Mouse (Mus musculus) left cerebral cortex, postnatal 25 days (tissue): ENCODE measurements at regions not wholly inside any gene's neighbourhood (a gene's known extent, or its start where the extent isn't known, plus 50 kb on each side); places are given as distances from the start of the nearest gene placed in this dataset.

Experiments
- DNase-seq, 2 experiments: peaks; one replicate each; pipeline ENCODE4 v3.0.0; 2022; ENCODE audit warnings: low spot score in 2 of 2, mixed read lengths in 1 of 2
- intact Hi-C: fragments of 180-260 bp; cut with DNase I; formaldehyde crosslinking; loops from one replicate; pipeline ENCODE4 v1.15.1; 2025

DNA sequence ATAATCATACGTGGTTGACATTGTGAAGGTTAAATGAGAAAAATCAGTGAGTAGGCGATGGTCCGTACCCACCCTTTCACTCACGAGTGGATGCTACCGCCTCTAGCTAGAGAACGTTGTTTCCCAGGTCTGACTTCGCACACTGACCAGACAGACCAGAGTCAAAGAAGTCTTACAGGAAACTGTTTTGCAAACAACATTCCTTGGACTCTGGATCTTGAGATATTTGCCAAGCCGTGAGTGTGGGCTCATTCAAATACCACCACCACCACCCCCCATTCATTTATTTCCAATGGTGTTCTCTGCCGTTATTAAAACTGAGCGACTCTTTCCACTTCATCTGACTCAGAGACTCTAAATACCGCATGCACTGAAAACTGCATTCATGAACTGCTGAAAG lies 234.2 kb downstream of the Lmo4 start:
- intact Hi-C loops: no loop called here
- DNase-seq: no peak

GRCm38 (mm10) chr3:143955508-143955907 lies 249.5 kb downstream of the Lmo4 start:
- intact Hi-C loops: no loop called here
- DNase-seq: no peak

DNA sequence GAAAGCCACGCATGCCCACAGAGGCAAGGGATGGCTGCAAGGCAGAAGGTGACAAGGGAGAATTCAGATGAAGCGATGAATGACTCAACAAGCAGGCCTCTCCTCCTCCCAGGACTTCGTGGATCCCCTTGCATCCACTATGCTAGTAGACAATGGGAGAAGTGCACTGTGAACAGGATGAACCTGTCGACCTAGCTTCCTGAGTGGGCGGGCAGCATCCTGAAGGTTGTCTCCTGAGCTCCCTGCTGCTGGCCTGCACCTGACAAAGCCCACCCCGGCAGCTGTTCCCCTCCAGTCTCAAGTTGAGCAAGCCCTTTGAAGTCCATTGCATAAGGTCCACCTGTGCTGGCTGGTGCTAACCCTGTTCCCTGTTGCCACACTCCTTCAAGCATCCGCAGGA lies 250.2 kb downstream of the Lmo4 start:
- intact Hi-C loops: no loop called here
- DNase-seq: no peak

DNA sequence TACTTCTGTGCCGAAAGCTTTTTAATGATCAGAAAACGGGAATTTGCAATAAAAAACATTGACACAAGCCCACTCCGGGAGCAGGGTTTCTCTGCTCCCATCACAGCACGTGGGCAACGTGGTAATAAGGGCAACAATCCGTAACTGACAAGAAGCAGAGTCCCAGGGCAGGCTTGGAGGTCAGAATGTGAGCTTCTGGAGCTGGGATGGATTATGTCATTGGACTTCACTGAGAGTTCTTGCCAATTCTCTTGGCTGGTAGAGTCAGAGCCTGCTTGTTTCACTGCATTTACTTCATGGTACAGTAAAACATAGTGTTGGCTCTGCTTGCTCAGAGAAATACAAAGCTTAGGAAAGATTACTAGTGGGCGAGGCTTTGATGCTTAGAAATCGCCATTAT lies 252.7 kb downstream of the Lmo4 start:
- no peak for DNase-seq
- intact Hi-C loops: no loop called here

- intact Hi-C loops: no loop called here
- DNase-seq: no peak
Observed at GRCm38 (mm10) chr3:143949656-143950055, 255.4 kb downstream of the Lmo4 start.

DNA sequence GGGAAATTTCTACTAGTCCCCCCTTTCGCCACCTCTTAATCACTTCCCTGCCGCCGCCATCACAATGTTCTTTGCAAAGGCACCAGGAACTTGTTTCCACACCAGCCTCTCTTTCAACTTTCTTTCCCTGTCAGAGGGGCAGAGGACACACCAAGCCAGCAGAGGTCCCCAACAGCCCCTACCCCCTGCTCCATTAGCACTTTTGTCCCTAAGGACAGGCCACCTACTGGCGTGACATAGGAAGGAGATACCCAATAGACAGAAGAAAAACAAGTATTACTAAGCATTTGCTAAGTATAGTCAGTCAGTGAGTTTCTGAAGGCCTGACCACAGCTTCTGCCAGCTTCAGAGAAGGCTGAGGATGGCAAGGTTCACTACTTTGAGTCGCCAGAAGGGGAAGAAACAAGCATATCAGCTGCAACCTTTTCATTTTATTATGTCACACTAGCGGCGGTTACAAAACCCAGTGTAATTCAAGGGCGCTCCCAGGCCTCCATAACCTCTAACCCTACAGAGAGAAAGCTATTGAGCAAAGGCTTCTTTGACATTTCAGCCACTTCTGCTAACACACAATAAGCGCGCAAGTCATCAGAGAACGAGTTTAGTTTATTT lies 255.9 kb downstream of the Lmo4 start:
- intact Hi-C loops: no loop called here
- DNase-seq: no peak

- no peak for DNase-seq
- intact Hi-C loops: no loop called here
Observed at GRCm38 (mm10) chr3:143947938-143948267, 257.1 kb downstream of the Lmo4 start.

GRCm38 (mm10) chr3:143947079-143947937 lies 257.7 kb downstream of the Lmo4 start:
- intact Hi-C loops: no loop called here
- DNase-seq: no peak

- DNase-seq: no peak
- intact Hi-C loops: no loop called here
Observed at GRCm38 (mm10) chr3:143939068-143939709, 265.8 kb downstream of the Lmo4 start.

- no peak for DNase-seq
- intact Hi-C loops: no loop called here
Observed at GRCm38 (mm10) chr3:143925322-143925721, 279.7 kb downstream of the Lmo4 start.

- no peak for DNase-seq
- intact Hi-C loops: no loop called here
Observed at GRCm38 (mm10) chr3:143919744-143920143, 285.3 kb downstream of the Lmo4 start.

DNA sequence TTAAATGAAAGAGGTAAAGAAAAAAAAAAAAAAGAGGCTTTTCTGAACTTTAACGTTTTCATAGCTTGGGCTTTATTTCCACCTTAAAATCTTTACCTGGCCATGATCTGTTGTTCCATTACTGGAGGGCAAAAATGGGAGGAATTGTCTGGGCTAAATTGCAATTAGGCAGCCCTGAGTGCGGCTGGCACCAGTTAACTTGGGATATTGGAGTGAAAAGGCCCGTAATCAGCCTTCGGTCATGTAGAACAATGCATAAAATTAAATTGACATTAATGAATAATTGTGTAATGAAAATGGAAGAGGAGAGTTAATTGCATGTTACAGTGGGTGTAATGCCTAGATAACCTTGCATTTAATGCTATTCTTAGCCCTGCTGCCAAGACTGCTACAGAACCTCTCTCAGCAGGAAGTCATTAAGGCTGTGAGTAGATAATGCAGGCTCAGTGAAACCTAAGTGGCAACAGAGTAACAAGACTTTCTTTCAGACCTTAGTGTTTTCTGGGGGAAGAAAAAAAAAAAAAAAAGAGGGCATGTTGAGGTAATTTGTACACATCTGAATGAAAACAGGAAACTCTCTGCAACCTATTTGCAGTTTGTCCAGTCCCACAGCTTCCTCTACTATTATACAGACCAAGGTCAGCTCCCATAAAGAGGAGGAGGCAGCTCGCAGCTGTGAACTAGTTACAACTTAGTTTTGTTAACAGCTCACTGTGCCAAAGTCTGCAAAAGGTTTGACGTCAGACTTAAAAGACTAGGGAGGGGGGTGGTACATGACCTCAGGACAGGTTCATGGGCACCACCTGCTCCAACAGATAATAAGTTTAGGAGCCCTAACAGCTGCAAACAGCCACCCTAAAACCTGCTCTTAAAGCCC lies 290.4 kb downstream of the Lmo4 start:
- intact Hi-C loops: no loop called here
- peak in 1 of 2 experiments; percentile 7 for DNase-seq

DNA sequence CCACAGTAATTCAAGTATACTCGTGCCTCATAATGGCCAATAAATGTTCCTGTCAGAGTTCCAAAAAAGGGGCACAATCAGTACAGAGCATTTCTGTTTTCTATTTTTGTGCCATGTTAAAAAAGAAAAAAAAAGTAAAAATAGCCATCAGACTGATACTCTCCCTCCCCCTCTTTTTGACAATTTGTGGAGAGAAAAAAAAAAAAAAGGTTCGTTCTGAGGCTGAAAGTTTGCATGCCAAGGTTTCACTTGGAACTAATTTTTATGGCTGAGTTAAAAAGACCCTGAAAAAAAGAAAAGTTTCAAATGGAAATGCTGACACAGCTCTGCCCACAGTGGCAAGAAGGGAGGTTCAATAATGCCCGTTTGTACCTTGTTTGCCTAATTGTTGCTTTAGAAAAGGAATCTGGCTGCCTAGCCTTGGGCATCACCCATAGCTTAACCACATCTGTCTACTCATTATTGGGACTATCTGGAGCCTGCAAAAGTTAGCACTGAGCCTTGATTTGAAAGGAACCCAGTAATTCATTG lies 291.9 kb downstream of the Lmo4 start:
- DNase-seq: no peak
- intact Hi-C loops: no loop called here

DNA sequence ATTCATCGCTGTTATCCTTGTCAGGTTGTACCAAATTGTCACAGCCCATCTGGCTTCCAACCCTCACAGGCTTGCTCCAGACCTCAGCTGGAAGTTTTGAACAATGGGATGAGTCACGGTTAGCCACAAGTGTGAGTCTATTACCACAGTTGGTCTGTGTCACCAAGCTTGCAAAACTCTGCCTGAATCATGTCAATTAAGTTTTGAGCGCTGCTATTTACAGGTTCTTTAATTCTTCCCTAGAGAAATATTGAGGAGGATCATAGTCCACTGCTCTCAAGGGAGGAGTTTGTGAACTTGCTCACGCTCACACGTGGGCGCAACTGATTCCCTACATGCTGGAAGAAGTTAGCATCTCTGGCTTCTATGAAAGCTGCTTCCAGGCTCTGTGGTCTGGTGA lies 292.6 kb downstream of the Lmo4 start:
- peak in 1 of 2 experiments; percentile 68 for DNase-seq
- intact Hi-C loops: no loop called here

GRCm38 (mm10) chr3:143909341-143909740 lies 295.7 kb downstream of the Lmo4 start:
- intact Hi-C loops: no loop called here
- no peak for DNase-seq

GRCm38 (mm10) chr3:143903421-143903820 lies 301.6 kb downstream of the Lmo4 start:
- intact Hi-C loops: no loop called here
- no peak for DNase-seq

- intact Hi-C loops: no loop called here
Observed at GRCm38 (mm10) chr3:143880813-143881212, 324.2 kb downstream of the Lmo4 start.

DNA sequence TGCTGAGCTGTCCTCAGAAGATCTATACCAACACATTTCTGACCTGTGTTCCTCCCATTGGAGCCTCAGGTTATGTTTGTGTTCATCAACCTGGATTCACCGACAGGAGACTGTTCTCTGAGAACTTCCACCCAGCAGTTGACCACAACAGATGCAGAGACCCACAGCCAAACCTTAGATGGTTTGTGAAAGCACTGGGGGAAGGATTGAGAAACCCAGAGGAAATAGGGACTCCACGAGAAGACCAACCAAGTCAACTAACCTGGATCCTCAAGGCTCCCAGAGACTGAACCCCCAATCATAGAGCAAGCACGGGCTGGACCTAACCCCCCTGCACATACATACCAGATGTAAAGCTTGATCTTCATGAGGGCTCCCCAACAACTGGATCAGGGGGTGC lies 331.1 kb downstream of the Lmo4 start:
- DNase-seq: no peak
- intact Hi-C loops: no loop called here

More at GRCm38 (mm10) chr3:143880813-143881212, 324.2 kb downstream of the Lmo4 start:
- no peak for DNase-seq

DNA sequence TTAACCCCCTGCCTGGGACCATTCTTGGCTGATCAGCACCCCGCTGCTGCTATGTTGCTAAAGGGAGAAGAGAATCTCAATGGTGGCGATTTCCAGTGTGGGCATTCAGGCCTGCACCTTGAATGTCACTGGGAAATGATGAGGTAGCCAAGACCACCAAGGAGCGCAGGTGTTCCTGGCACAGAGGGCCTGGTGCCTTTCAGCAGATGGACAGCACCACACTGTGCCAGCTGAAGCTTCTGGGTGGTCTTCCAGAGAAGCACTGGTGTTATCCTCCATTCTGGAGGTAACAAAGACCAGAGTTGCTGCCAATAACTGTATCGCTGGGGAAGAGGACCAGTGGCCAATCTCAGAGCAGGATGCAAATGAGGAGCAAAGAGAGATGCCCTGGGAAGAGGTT lies 338.5 kb downstream of the Lmo4 start:
- intact Hi-C loops: no loop called here
- DNase-seq: no peak

DNA sequence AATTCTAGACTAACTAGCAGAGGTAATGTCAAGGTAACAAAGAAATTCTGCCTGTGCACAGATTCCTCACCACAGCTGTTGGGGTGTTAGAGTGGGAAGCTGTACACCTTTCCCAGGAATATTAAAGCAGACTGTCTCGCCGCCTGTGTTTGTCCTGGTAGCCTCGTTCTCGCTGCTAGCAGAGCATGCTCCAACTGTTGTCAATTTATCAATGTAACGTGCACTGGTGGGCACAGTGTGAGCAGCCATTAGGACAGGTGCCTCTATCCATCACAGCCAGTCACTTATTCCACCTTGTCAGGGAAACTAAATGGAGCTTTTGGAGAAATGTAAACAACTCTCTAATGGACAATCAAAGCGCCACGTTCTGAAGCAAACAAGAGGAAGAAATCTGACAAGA lies 339.4 kb downstream of the Lmo4 start:
- no peak for DNase-seq
- intact Hi-C loops: no loop called here
